Mouse (Mus musculus) kidney, embryonic 16.5 days (tissue): ENCODE data around the gene Schip1. TPM values are rescaled to one million over a fixed set of nuclear protein-coding genes. Genes with fewer than 3 reads are reported as not detected.

Source experiments
- ATAC-seq: fragments of 200-750 bp; cut with Nextera tagmentation; 2 replicates; pipeline ENCODE4 v1.8.0; 2017; ENCODE audit warnings: moderate TSS enrichment; ENCODE audit not compliant: low FRiP score, low TSS enrichment
- H3K27ac ChIP-seq: fragments of 300-500 bp; sonication (generic); 2 replicates; pipeline ENCODE4 v1.5.1; 2014; ENCODE audit warnings: low read length
- H3K27me3 ChIP-seq: fragments of 300-500 bp; sonication (generic); 2 replicates; pipeline ENCODE4 v1.6.1; 2014; ENCODE audit warnings: low read length, control low read depth, mixed read lengths; ENCODE audit not compliant: insufficient read depth
- H3K36me3 ChIP-seq: fragments of 300-500 bp; sonication (generic); 2 replicates; pipeline ENCODE4 v1.6.1; 2014; ENCODE audit warnings: low read length, control low read depth, mixed read lengths; ENCODE audit not compliant: insufficient read depth
- H3K4me1 ChIP-seq: fragments of 300-500 bp; sonication (generic); 2 replicates; pipeline ENCODE4 v1.6.1; 2014; ENCODE audit warnings: low read length, control low read depth, mixed read lengths; ENCODE audit not compliant: insufficient read depth
- H3K4me2 ChIP-seq: fragments of 300-500 bp; sonication (generic); replicated peaks from 2 replicates; pipeline ENCODE4 v1.6.1; 2014; ENCODE audit warnings: low read depth, low read length
- H3K4me3 ChIP-seq: fragments of 300-500 bp; sonication (generic); 2 replicates; pipeline ENCODE4 v1.5.1; 2014; ENCODE audit warnings: mild to moderate bottlenecking, low read length
- H3K9ac ChIP-seq: fragments of 300-500 bp; sonication (generic); replicated peaks from 2 replicates; pipeline ENCODE4 v1.6.1; 2014; ENCODE audit warnings: low read length
- H3K9me3 ChIP-seq: fragments of 300-500 bp; sonication (generic); 2 replicates; pipeline ENCODE4 v1.6.1; 2016; ENCODE audit warnings: low read length, control low read depth
- WGBS: fragments of 180-500 bp; shearing (Covaris S2); extraction: QIAGEN DNeasy Blood & Tissue Kit; methylation state at CpG from one replicate; pipeline ENCODE4 v1.1.7; 2014; 5-methylcytosine and 5-hydroxymethylcytosine counted together
- polyA plus RNA-seq: library from polyadenylated mRNA; unstranded; fragments of >200 nt; fragmentation: Nextera tagmentation; extraction: Ambion mirVana; gene quantifications from 2 replicates; pipeline ENCODE4 v1.2.1, GENCODE M21; 2015

The Schip1 gene
- polyA plus RNA-seq, 1 experiment from 2014 or later: 48.9 TPM

GRCm38 (mm10) chr3:68541688-68542087, 477.1 kb downstream of the Schip1 start:
- Histone ChIP-seq H3K36me3 (no peaks in the 10 kb centered on the region), H3K4me2 (no peak overlapping the region), H3K4me3 (no peak overlapping the region), H3K4me1 (peaks cover 13% of the 10 kb centered on the region; the same call in 1 of the 2 replicates), H3K27me3 (no peaks in the 10 kb centered on the region), H3K9ac (no peak overlapping the region), H3K9me3 (peaks cover 5% of the 10 kb centered on the region; the same call in 1 of the 2 replicates), H3K27ac (no peak overlapping the region)
- ATAC-seq: no peak
- WGBS: 89% methylated on average over 8 of the region's 8 CpGs

- Histone ChIP-seq H3K36me3 (no peaks in the 10 kb centered on the region), H3K4me3 (peak overlapping the region; percentile 36), H3K9me3 (no peaks in the 10 kb centered on the region), H3K27me3 (no peaks in the 10 kb centered on the region), H3K4me1 (peaks cover 13% of the 10 kb centered on the region; the same call in 1 of the 2 replicates), H3K9ac (no peak overlapping the region), H3K4me2 (peak overlapping the region; percentile 51), H3K27ac (no peak overlapping the region)
- WGBS: 9% methylated on average over 7 of the region's 7 CpGs
- peak; percentile 91 for ATAC-seq
Observed at GRCm38 (mm10) chr3:68542944-68543501, 478.4 kb downstream of the Schip1 start.

GRCm38 (mm10) chr3:68544811-68545210, 480.2 kb downstream of the Schip1 start:
- Histone ChIP-seq H3K27me3 (no peaks in the 10 kb centered on the region), H3K27ac (no peak overlapping the region), H3K9me3 (no peaks in the 10 kb centered on the region), H3K9ac (no peak overlapping the region), H3K4me1 (peaks cover 13% of the 10 kb centered on the region; the same call in 1 of the 2 replicates), H3K4me3 (no peak overlapping the region), H3K4me2 (no peak overlapping the region), H3K36me3 (no peaks in the 10 kb centered on the region)
- peak; percentile 43; the same call in 1 of the 2 replicates for ATAC-seq
- 64% methylated on average over 7 of the region's 7 CpGs for WGBS

GRCm38 (mm10) chr3:68545898-68546297, 481.3 kb downstream of the Schip1 start:
- Histone ChIP-seq H3K4me1 (peaks cover 13% of the 10 kb centered on the region; the same call in 1 of the 2 replicates), H3K4me2 (no peak overlapping the region), H3K27ac (no peak overlapping the region), H3K36me3 (no peaks in the 10 kb centered on the region), H3K9ac (no peak overlapping the region), H3K4me3 (no peak overlapping the region), H3K27me3 (no peaks in the 10 kb centered on the region), H3K9me3 (no peaks in the 10 kb centered on the region)
- 59% methylated on average over 6 of the region's 6 CpGs for WGBS
- no peak for ATAC-seq

GRCm38 (mm10) chr3:68555087-68555662, 490.6 kb downstream of the Schip1 start:
- H3K4me2 ChIP-seq: no peak overlapping the region
- ATAC-seq: peak; percentile 46; the same call in 1 of the 2 replicates
- H3K27me3 ChIP-seq: no peaks in the 10 kb centered on the region
- WGBS: 58% methylated on average over 4 of the region's 4 CpGs
- H3K36me3 ChIP-seq: no peaks in the 10 kb centered on the region
- no peak overlapping the region for H3K9ac ChIP-seq
- H3K4me3 ChIP-seq: no peak overlapping the region
- no peak overlapping the region for H3K27ac ChIP-seq
- H3K9me3 ChIP-seq: no peaks in the 10 kb centered on the region
- H3K4me1 ChIP-seq: peaks cover 6% of the 10 kb centered on the region; the same call in 1 of the 2 replicates

GRCm38 (mm10) chr3:68556891-68557290, 492.3 kb downstream of the Schip1 start:
- Histone ChIP-seq H3K4me3 (no peak overlapping the region), H3K9ac (no peak overlapping the region), H3K27ac (no peak overlapping the region), H3K4me1 (peaks cover 6% of the 10 kb centered on the region; the same call in 1 of the 2 replicates), H3K27me3 (no peaks in the 10 kb centered on the region), H3K36me3 (no peaks in the 10 kb centered on the region), H3K4me2 (no peak overlapping the region), H3K9me3 (no peaks in the 10 kb centered on the region)
- WGBS: 92% methylated on average over 9 of the region's 9 CpGs
- no peak for ATAC-seq

- H3K36me3 ChIP-seq: no peaks in the 10 kb centered on the region
- peaks cover 6% of the 10 kb centered on the region; the same call in 1 of the 2 replicates for H3K4me1 ChIP-seq
- H3K4me3 ChIP-seq: no peak overlapping the region
- H3K27ac ChIP-seq: no peak overlapping the region
- no peak for ATAC-seq
- no peak overlapping the region for H3K9ac ChIP-seq
- no peak overlapping the region for H3K4me2 ChIP-seq
- H3K27me3 ChIP-seq: no peaks in the 10 kb centered on the region
- H3K9me3 ChIP-seq: no peaks in the 10 kb centered on the region
- WGBS: 69% methylated on average over 6 of the region's 6 CpGs
Observed at GRCm38 (mm10) chr3:68558744-68559143, 494.1 kb downstream of the Schip1 start.

- Histone ChIP-seq H3K4me1 (no peaks in the 10 kb centered on the region), H3K9me3 (no peaks in the 10 kb centered on the region), H3K9ac (no peak overlapping the region), H3K4me2 (no peak overlapping the region), H3K27ac (no peak overlapping the region), H3K27me3 (no peaks in the 10 kb centered on the region), H3K36me3 (no peaks in the 10 kb centered on the region), H3K4me3 (no peak overlapping the region)
- no peak for ATAC-seq
- WGBS: 83% methylated on average over 5 of the region's 5 CpGs
Observed at GRCm38 (mm10) chr3:68560057-68560456, 495.5 kb downstream of the Schip1 start.

- Histone ChIP-seq H3K9ac (no peak overlapping the region), H3K4me1 (no peaks in the 10 kb centered on the region), H3K27me3 (no peaks in the 10 kb centered on the region), H3K4me2 (no peak overlapping the region), H3K27ac (no peak overlapping the region), H3K9me3 (no peaks in the 10 kb centered on the region), H3K36me3 (no peaks in the 10 kb centered on the region), H3K4me3 (no peak overlapping the region)
- ATAC-seq: no peak
- WGBS: 73% methylated on average over 2 of the region's 2 CpGs
Observed at GRCm38 (mm10) chr3:68562838-68563237, 498.2 kb downstream of the Schip1 start.

GRCm38 (mm10) chr3:68563922-68564321, 499.3 kb downstream of the Schip1 start:
- 80% methylated on average over 8 of the region's 8 CpGs for WGBS
- Histone ChIP-seq H3K4me3 (no peak overlapping the region), H3K4me1 (no peaks in the 10 kb centered on the region), H3K27ac (no peak overlapping the region), H3K4me2 (no peak overlapping the region), H3K9ac (no peak overlapping the region), H3K9me3 (no peaks in the 10 kb centered on the region), H3K36me3 (no peaks in the 10 kb centered on the region), H3K27me3 (no peaks in the 10 kb centered on the region)
- no peak for ATAC-seq
